Comparison of ENCODE assay signal across 8 mouse cellular contexts in the genomic region with DNA sequence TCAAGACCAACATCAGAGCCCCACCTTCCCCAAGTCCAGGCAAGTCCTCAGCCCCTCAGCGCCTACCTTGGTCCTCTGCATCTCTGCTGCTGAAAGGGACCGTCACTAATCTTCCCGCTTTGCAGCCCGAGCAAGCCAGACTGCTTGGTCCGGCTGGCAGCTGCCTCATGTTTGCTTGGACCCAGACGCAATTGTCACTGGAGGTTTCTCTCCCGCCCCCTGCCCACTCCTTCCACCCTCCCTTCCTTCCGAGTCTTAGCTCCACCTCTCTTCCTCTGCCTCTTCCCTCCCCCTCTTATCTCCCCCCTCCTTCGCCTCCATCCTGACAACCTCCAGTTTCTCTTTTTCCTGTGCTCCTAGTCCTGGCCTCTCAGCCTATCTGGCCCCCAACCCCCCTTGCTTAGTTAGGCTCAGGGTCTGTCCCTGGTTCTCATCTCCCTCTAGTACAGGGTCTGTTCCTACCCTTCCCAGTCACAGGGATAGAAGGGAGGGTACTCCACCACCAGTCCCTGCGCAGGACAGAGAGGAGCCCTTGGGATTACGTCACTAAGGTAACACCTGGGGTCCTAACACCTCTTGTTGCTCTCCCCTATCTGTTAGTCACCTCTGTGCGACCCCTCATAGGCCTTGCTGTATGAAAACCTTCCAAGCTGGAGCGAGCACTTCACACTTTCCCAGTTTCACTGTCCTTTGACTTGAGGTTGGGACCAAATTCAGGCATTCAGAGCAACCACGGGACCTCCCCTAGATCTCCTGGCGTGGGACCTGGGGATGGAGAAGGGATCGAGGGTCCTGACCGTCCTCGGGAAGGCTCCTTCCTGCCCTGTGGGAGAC. TPM values are rescaled to one million over a fixed set of nuclear protein-coding genes. Genes with fewer than 3 reads are reported as not detected.
DNase-seq lines count a peak whose midpoint lies in the region; ATAC-seq and TF ChIP-seq lines count a peak whose summit lies in the region.

No protein-coding gene starts in this region.

- H3K27me3 ChIP-seq in lung, embryonic 14.5 days (ENCODE audit: insufficient read depth, low read length) = no peaks in the 10 kb centered on the region
- no peaks in the 10 kb centered on the region for H3K27me3 ChIP-seq in embryonic facial prominence, embryonic 12.5 days
- no peaks in the 10 kb centered on the region for H3K27me3 ChIP-seq in hindbrain, embryonic 16.5 days (replicated peaks; ENCODE audit: control insufficient read depth, insufficient read depth, low read length)
- H3K27me3 ChIP-seq in limb, embryonic 13.5 days = 0 out of 2 replicates have a peak, but pooled peaks cover 3% of the 10 kb centered on the region
- H3K27me3 ChIP-seq in neural tube, embryonic 15.5 days (replicated peaks) = no peaks in the 10 kb centered on the region
- H3K27me3 ChIP-seq in thymus, adult 2 months (ENCODE audit: control insufficient read depth, insufficient read depth, low read length) = no peaks in the 10 kb centered on the region

- TF ChIP-seq CTCF in lung, embryonic 14.5 days (IDR thresholded peaks at IDR 0.05; ENCODE audit: low read depth) = no peak
- no peak for TF ChIP-seq CTCF in thymus, adult 2 months (IDR thresholded peaks at IDR 0.05; ENCODE audit: borderline replicate concordance, control insufficient read depth, extremely low read depth, insufficient read depth, low read length, poor library complexity)

- 2% methylated on average over 18 of the region's 18 CpGs for WGBS in lung, embryonic 14.5 days
- WGBS in embryonic facial prominence, embryonic 12.5 days = 2% methylated on average over 18 of the region's 18 CpGs
- WGBS in hindbrain, embryonic 16.5 days = 2% methylated on average over 18 of the region's 18 CpGs
- 1% methylated on average over 18 of the region's 18 CpGs for WGBS in limb, embryonic 13.5 days
- 4% methylated on average over 18 of the region's 18 CpGs for WGBS in neural tube, embryonic 15.5 days
- 66% methylated on average over 18 of the region's 18 CpGs for WGBS in thymus, adult 2 months

- peaks cover 14% of the 10 kb centered on the region for H3K4me1 ChIP-seq in lung, embryonic 14.5 days (ENCODE audit: insufficient read depth)
- H3K4me1 ChIP-seq in embryonic facial prominence, embryonic 12.5 days = peaks cover 15% of the 10 kb centered on the region; the same call in 1 of the 2 replicates
- peaks cover 36% of the 10 kb centered on the region for H3K4me1 ChIP-seq in hindbrain, embryonic 16.5 days (ENCODE audit: control insufficient read depth, insufficient read depth, low read depth, low read length)
- H3K4me1 ChIP-seq in limb, embryonic 13.5 days = peaks cover 19% of the 10 kb centered on the region
- H3K4me1 ChIP-seq in neural tube, embryonic 15.5 days = peaks cover 52% of the 10 kb centered on the region
- peaks cover 49% of the 10 kb centered on the region for H3K4me1 ChIP-seq in thymus, adult 2 months (replicated peaks; ENCODE audit: control insufficient read depth, insufficient read depth, low read length)

- H3K4me3 ChIP-seq in lung, embryonic 14.5 days (ENCODE audit: low read depth, low read length) = peak overlapping the region; percentile 27
- H3K4me3 ChIP-seq in embryonic facial prominence, embryonic 12.5 days = peak overlapping the region; percentile 26
- peak overlapping the region; percentile 46 for H3K4me3 ChIP-seq in hindbrain, embryonic 16.5 days (ENCODE audit: low read length)
- H3K4me3 ChIP-seq in limb, embryonic 13.5 days = peak overlapping the region; percentile 28
- peak overlapping the region; percentile 40 for H3K4me3 ChIP-seq in neural tube, embryonic 15.5 days (replicated peaks)
- H3K4me3 ChIP-seq in thymus, adult 2 months (ENCODE audit: control insufficient read depth, insufficient read depth, low read length) = no peak overlapping the region

- H3K27ac ChIP-seq in lung, embryonic 14.5 days (ENCODE audit: low read depth) = no peak overlapping the region
- 0 out of 2 replicates have a peak overlapping the region, but pooled peaks have one; percentile 27 for H3K27ac ChIP-seq in embryonic facial prominence, embryonic 12.5 days
- H3K27ac ChIP-seq in hindbrain, embryonic 16.5 days (ENCODE audit: low read depth, low read length) = peak overlapping the region; percentile 90
- H3K27ac ChIP-seq in limb, embryonic 13.5 days = no peak overlapping the region
- H3K27ac ChIP-seq in neural tube, embryonic 15.5 days (replicated peaks) = peak overlapping the region; percentile 76
- no peak overlapping the region for H3K27ac ChIP-seq in thymus, adult 2 months (ENCODE audit: control insufficient read depth, insufficient read depth, low read length)

- no peaks in the 10 kb centered on the region for H3K36me3 ChIP-seq in lung, embryonic 14.5 days (ENCODE audit: insufficient read depth)
- H3K36me3 ChIP-seq in embryonic facial prominence, embryonic 12.5 days = no peaks in the 10 kb centered on the region
- H3K36me3 ChIP-seq in hindbrain, embryonic 16.5 days (ENCODE audit: control insufficient read depth, insufficient read depth, low read length) = no peaks in the 10 kb centered on the region
- H3K36me3 ChIP-seq in limb, embryonic 13.5 days = no peaks in the 10 kb centered on the region
- no peaks in the 10 kb centered on the region for H3K36me3 ChIP-seq in neural tube, embryonic 15.5 days
- H3K36me3 ChIP-seq in thymus, adult 2 months (ENCODE audit: control insufficient read depth, insufficient read depth, low read length) = no peaks in the 10 kb centered on the region

- no peaks in the 10 kb centered on the region for H3K9me3 ChIP-seq in lung, embryonic 14.5 days (ENCODE audit: low read depth, low read length)
- no peaks in the 10 kb centered on the region for H3K9me3 ChIP-seq in embryonic facial prominence, embryonic 12.5 days
- no peaks in the 10 kb centered on the region for H3K9me3 ChIP-seq in hindbrain, embryonic 16.5 days (ENCODE audit: control insufficient read depth, low read length)
- no peaks in the 10 kb centered on the region for H3K9me3 ChIP-seq in limb, embryonic 13.5 days
- H3K9me3 ChIP-seq in neural tube, embryonic 15.5 days (replicated peaks) = no peaks in the 10 kb centered on the region

- TF ChIP-seq POLR2A in thymus, adult 2 months (IDR thresholded peaks at IDR 0.05; ENCODE audit: control insufficient read depth, extremely low read depth, insufficient read depth, low read length, poor library complexity) = no peak

- ATAC-seq in lung, embryonic 14.5 days (ENCODE audit: insufficient read depth) = peak; percentile 68
- ATAC-seq in embryonic facial prominence, embryonic 12.5 days (ENCODE audit: insufficient number of reproducible peaks, insufficient read depth, low FRiP score, low TSS enrichment) = peak; percentile 63
- peak; percentile 78 for ATAC-seq in hindbrain, embryonic 16.5 days
- peak; percentile 33; the same call in 1 of the 2 replicates for ATAC-seq in limb, embryonic 13.5 days (ENCODE audit: low FRiP score, low read depth)
- ATAC-seq in neural tube, embryonic 15.5 days (ENCODE audit: low FRiP score) = peak; percentile 71

- DNase-seq in lung, embryonic 14.5 days = peak; percentile 69
- no peak for DNase-seq in lung, postnatal 36 days
- no peak for DNase-seq in thymus, adult 2 months
- DNase-seq in gastrocnemius, adult 8-10 months (ENCODE audit: low spot score in 2 of 2) = no peak

- peak overlapping the region; percentile 38; the same call in 1 of the 2 replicates for H3K9ac ChIP-seq in lung, embryonic 14.5 days
- peak overlapping the region; percentile 29 for H3K9ac ChIP-seq in embryonic facial prominence, embryonic 12.5 days
- H3K9ac ChIP-seq in hindbrain, embryonic 16.5 days (ENCODE audit: low read depth, low read length) = peak overlapping the region; percentile 71
- peak overlapping the region; percentile 51 for H3K9ac ChIP-seq in limb, embryonic 13.5 days
- H3K9ac ChIP-seq in neural tube, embryonic 15.5 days (replicated peaks) = peak overlapping the region; percentile 46

- H3K4me2 ChIP-seq in lung, embryonic 14.5 days = peak overlapping the region; percentile 64
- peak overlapping the region; percentile 50 for H3K4me2 ChIP-seq in embryonic facial prominence, embryonic 12.5 days (replicated peaks)
- H3K4me2 ChIP-seq in hindbrain, embryonic 16.5 days (ENCODE audit: low read length) = peak overlapping the region; percentile 76
- peak overlapping the region; percentile 59 for H3K4me2 ChIP-seq in limb, embryonic 13.5 days (replicated peaks)
- H3K4me2 ChIP-seq in neural tube, embryonic 15.5 days = peak overlapping the region; percentile 61

RNA-seq across cellular contexts. Expression of gene Kcnip3, which starts 0.5 kb away (rescaled TPM):
- polyA plus RNA-seq in lung, embryonic 14.5 days (2014; fragmentation: Nextera tagmentation; extraction: Ambion mirVana) = 8.1 and 8.5 TPM in 2 replicates
- 2.2 TPM in 2 replicates for polyA plus RNA-seq in embryonic facial prominence, embryonic 12.5 days (2016; fragmentation: Nextera tagmentation; extraction: Ambion mirVana)
- 15.4 and 20.0 TPM in 2 replicates for polyA plus RNA-seq in hindbrain, embryonic 16.5 days (2015; fragmentation: Nextera tagmentation; extraction: Ambion mirVana)
- 1.2 and 1.5 TPM in 2 replicates for polyA plus RNA-seq in limb, embryonic 13.5 days (2015; fragmentation: Nextera tagmentation; extraction: Ambion mirVana)
- polyA plus RNA-seq in neural tube, embryonic 15.5 days (2015; fragmentation: Nextera tagmentation; extraction: Ambion mirVana) = 6.5 and 9.3 TPM in 2 replicates
- polyA plus RNA-seq in thymus, adult 2 months (2012; rRNA removed) = 4.4 and 4.7 TPM in 2 replicates
- under 1 TPM; 0.15 to 0.47 (median 0.24) TPM for total RNA-seq in gastrocnemius, adult 8-10 months (2022)

RNA-seq across cellular contexts. Expression of gene Prom2, which starts 19.9 kb away (rescaled TPM):
- polyA plus RNA-seq in lung, embryonic 14.5 days (2014; fragmentation: Nextera tagmentation; extraction: Ambion mirVana) = 1.6 and 1.8 TPM in 2 replicates
- 1.4 and 1.8 TPM in 2 replicates for polyA plus RNA-seq in embryonic facial prominence, embryonic 12.5 days (2016; fragmentation: Nextera tagmentation; extraction: Ambion mirVana)
- polyA plus RNA-seq in hindbrain, embryonic 16.5 days (2015; fragmentation: Nextera tagmentation; extraction: Ambion mirVana) = 0.05 and 0.06 TPM in 2 replicates
- polyA plus RNA-seq in limb, embryonic 13.5 days (2015; fragmentation: Nextera tagmentation; extraction: Ambion mirVana) = 1.8 and 2.3 TPM in 2 replicates
- 0.06 and 0.50 TPM in 2 replicates for polyA plus RNA-seq in neural tube, embryonic 15.5 days (2015; fragmentation: Nextera tagmentation; extraction: Ambion mirVana)
- polyA plus RNA-seq in thymus, adult 2 months (2012; rRNA removed) = 4.8 and 5.5 TPM in 2 replicates
- not detected for total RNA-seq in gastrocnemius, adult 8-10 months (2022)

Comparison
In these comparisons a context has a peak if more than half of its experiments do, and no peak if none do; other contexts are left out.
1. H3K27ac ChIP-seq: peak in embryonic facial prominence, embryonic 12.5 days (single experiment), hindbrain, embryonic 16.5 days (single experiment) and neural tube, embryonic 15.5 days (single experiment); none in lung, embryonic 14.5 days (single experiment), limb, embryonic 13.5 days (single experiment) and thymus, adult 2 months (single experiment).
2. Peak in every context shown above with its lines, with median percentiles within 50 percentile points of each other: ATAC-seq, H3K4me2 ChIP-seq and H3K9ac ChIP-seq.